Mouse (Mus musculus) myocyte (in vitro differentiated cells): ENCODE data around the gene Ube2l6. TPM values are rescaled to one million over a fixed set of nuclear protein-coding genes. Genes with fewer than 3 reads are reported as not detected.

Experiments
- H3K27me3 ChIP-seq: one replicate; pipeline ENCODE4 v1.6.1; 2011; ENCODE audit not compliant: control insufficient read depth, insufficient read depth, insufficient read length
- H3K36me3 ChIP-seq: one replicate; pipeline ENCODE4 v1.6.1; 2011; ENCODE audit not compliant: control insufficient read depth, insufficient read depth
- H3K4me2 ChIP-seq: one replicate; pipeline ENCODE4 v1.6.1; 2011; ENCODE audit warnings: low read depth, control low read depth
- H3K4me3 ChIP-seq: one replicate; pipeline ENCODE4 v1.5.1; 2011; ENCODE audit warnings: mild to moderate bottlenecking, control low read depth, moderate library complexity
- H3K79me2 ChIP-seq: one replicate; pipeline ENCODE4 v1.6.1; 2011; ENCODE audit not compliant: control insufficient read depth, insufficient read depth
- H3ac ChIP-seq: one replicate; pipeline ENCODE4 v1.6.1; 2011; ENCODE audit not compliant: control insufficient read depth, insufficient read length
- CEBPB ChIP-seq: IDR thresholded peaks from 2 replicates; pipeline ENCODE4 v1.6.1; 2011; ENCODE audit warnings: mild to moderate bottlenecking, moderate library complexity; ENCODE audit not compliant: poor library complexity, insufficient read depth, severe bottlenecking
- E2F4 ChIP-seq: IDR thresholded peaks from one replicate; pipeline ENCODE4 v1.6.1; 2011; ENCODE audit warnings: mild to moderate bottlenecking, control low read depth, moderate library complexity; ENCODE audit not compliant: insufficient read depth
- MAX ChIP-seq: IDR thresholded peaks from one replicate; pipeline ENCODE4 v1.6.1; 2011; ENCODE audit warnings: low read depth, mild to moderate bottlenecking, control low read depth
- MYOD1 ChIP-seq, 3 experiments: IDR thresholded peaks; one replicate each; pipeline ENCODE4 v1.6.1; 2011; ENCODE audit warnings: control low read depth in 2 of 3, low read depth in 2 of 3, mild to moderate bottlenecking in 2 of 3, moderate library complexity in 1 of 3; ENCODE audit not compliant: insufficient read length in 2 of 3, control insufficient read depth in 1 of 3
- MYOG ChIP-seq, 3 experiments: IDR thresholded peaks; one replicate each; pipeline ENCODE4 v1.6.1; 2011; ENCODE audit warnings: control low read depth in 2 of 3, low read depth in 2 of 3, mild to moderate bottlenecking in 2 of 3; ENCODE audit not compliant: insufficient read length in 2 of 3, control insufficient read depth in 1 of 3, insufficient read depth in 1 of 3
- POLR2A ChIP-seq: IDR thresholded peaks from one replicate; pipeline ENCODE4 v1.6.1; 2011; ENCODE audit warnings: low read depth, mild to moderate bottlenecking, control low read depth, moderate library complexity; ENCODE audit not compliant: insufficient read length
- POLR2AphosphoS2 ChIP-seq: IDR thresholded peaks from one replicate; pipeline ENCODE4 v1.6.1; 2011; ENCODE audit warnings: low read depth, control low read depth; ENCODE audit not compliant: insufficient read length
- REST ChIP-seq: IDR thresholded peaks from one replicate; pipeline ENCODE4 v1.6.1; 2011; ENCODE audit warnings: mild to moderate bottlenecking, control low read depth, moderate library complexity; ENCODE audit not compliant: insufficient read depth, insufficient read length
- SRF ChIP-seq: IDR thresholded peaks from one replicate; pipeline ENCODE4 v1.6.1; 2011; ENCODE audit warnings: low read depth; ENCODE audit not compliant: control insufficient read depth, insufficient read length
- TCF12 ChIP-seq: IDR thresholded peaks from one replicate; pipeline ENCODE4 v1.6.1; 2011; ENCODE audit warnings: mild to moderate bottlenecking, control low read depth; ENCODE audit not compliant: poor library complexity, insufficient read depth, severe bottlenecking
- TCF3 ChIP-seq: IDR thresholded peaks from one replicate; pipeline ENCODE4 v1.6.1; 2011; ENCODE audit warnings: low read depth, control low read depth; ENCODE audit not compliant: insufficient read length
- USF1 ChIP-seq: IDR thresholded peaks from one replicate; pipeline ENCODE4 v1.6.1; 2011; ENCODE audit warnings: low read depth, mild to moderate bottlenecking, control low read depth, moderate library complexity
- polyA plus RNA-seq: library from polyadenylated mRNA; unstranded; fragments of >200 nt; fragmentation: generic; extraction: Trizol; gene quantifications from one replicate; pipeline ENCODE4 v1.2.1, GENCODE M21; 2012; ENCODE audit warnings: missing spikeins

Ube2l6 gene
- polyA plus RNA-seq, 1 experiment, result 16.2 TPM

DNA sequence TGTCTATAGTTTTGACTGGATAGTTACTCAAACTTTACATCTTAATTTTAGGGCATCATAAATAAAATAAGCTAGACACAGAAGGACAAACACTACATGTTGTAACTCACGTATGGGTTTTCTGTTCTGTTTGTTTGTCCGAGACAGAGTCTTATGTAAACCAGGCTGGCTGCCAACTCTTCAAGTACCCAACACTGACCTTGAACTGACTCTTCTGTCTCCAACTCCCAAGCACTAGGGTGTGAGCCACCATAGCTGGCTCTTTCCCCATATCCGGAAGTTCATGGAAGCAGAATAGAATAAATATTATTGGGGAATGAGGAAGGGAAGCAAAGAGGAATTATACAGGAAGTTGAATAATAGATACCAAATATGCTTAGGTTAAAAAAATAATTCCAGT lies 6.1 kb upstream of the Ube2l6 start:
- no peak for TF ChIP-seq USF1
- TF ChIP-seq POLR2A, result no peak
- TF ChIP-seq E2F4, result no peak
- TF ChIP-seq TCF12, result no peak
- TF ChIP-seq MAX, result no peak
- no peak for TF ChIP-seq MYOD1 (IDR thresholded peaks at IDR 0.05; ENCODE audit: control insufficient read depth in 1 of 3, insufficient read length in 2 of 3, low read depth in 2 of 3)
- TF ChIP-seq SRF, result no peak
- TF ChIP-seq REST, result no peak
- TF ChIP-seq MYOG (IDR thresholded peaks at IDR 0.05; ENCODE audit: control insufficient read depth in 1 of 3, insufficient read depth in 1 of 3, insufficient read length in 2 of 3, low read depth in 2 of 3), result no peak
- TF ChIP-seq POLR2AphosphoS2, result no peak
- no peak for TF ChIP-seq TCF3
- TF ChIP-seq CEBPB, result no peak
- H3K79me2 ChIP-seq, result no peaks in the 10 kb centered on the region
- no peak overlapping the region for H3ac ChIP-seq
- no peaks in the 10 kb centered on the region for H3K36me3 ChIP-seq
- no peak overlapping the region for H3K4me2 ChIP-seq
- no peaks in the 10 kb centered on the region for H3K27me3 ChIP-seq
- no peak overlapping the region for H3K4me3 ChIP-seq

DNA sequence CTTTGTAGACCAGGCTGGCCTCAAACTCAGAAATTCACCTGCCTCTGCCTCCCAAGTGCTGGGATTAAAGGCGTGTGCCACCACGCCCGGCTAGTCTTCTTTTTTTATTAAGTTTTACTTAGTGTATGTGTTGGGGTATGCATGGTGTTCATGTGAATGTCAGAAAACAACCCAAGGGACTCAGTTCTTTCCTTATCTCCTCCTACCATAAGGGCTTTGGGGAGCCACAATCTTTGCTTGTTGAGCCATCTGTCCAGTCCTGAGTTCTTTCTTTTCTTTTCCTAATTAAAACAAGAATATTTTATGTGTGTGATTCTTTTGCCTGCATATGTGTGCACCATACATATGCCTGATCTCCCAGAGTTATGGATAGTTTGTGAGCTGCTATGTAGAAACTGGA lies 5.5 kb upstream of the Ube2l6 start:
- Histone ChIP-seq H3K27me3 (no peaks in the 10 kb centered on the region), H3K4me2 (no peak overlapping the region), H3K79me2 (no peaks in the 10 kb centered on the region), H3K36me3 (no peaks in the 10 kb centered on the region), H3ac (no peak overlapping the region), H3K4me3 (no peak overlapping the region)
- TF ChIP-seq REST (no peak), MYOG (IDR thresholded peaks at IDR 0.05; ENCODE audit: control insufficient read depth in 1 of 3, insufficient read depth in 1 of 3, insufficient read length in 2 of 3, low read depth in 2 of 3) (no peak), TCF3 (no peak), TCF12 (no peak), MAX (no peak), E2F4 (no peak), USF1 (no peak), POLR2AphosphoS2 (no peak), MYOD1 (IDR thresholded peaks at IDR 0.05; ENCODE audit: control insufficient read depth in 1 of 3, insufficient read length in 2 of 3, low read depth in 2 of 3) (no peak), POLR2A (no peak), SRF (no peak), CEBPB (no peak)

DNA sequence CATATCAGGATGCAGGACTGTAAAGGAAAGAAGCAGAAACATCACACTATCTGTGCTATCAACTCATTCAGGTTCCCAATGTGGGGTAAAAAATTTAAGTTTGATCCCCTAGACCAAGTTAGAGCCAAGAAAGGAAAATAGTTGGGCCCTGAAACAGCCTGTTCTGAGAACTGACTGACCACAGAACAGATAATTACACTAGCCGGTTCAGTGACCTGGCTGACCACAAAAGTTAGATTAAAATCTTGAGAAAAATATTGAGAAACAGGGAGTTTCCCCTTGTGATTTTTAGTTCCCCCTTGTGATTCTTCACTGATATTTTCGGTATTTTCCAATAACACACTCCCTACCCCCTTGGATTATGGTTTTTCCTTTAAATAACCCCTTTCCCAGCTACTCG lies 4.8 kb upstream of the Ube2l6 start:
- H3K27me3 ChIP-seq, result no peaks in the 10 kb centered on the region
- H3K4me3 ChIP-seq, result no peak overlapping the region
- H3ac ChIP-seq, result no peak overlapping the region
- TF ChIP-seq MYOD1 (IDR thresholded peaks at IDR 0.05; ENCODE audit: control insufficient read depth in 1 of 3, insufficient read length in 2 of 3, low read depth in 2 of 3), result no peak
- TF ChIP-seq USF1, result no peak
- no peak for TF ChIP-seq SRF
- no peak for TF ChIP-seq TCF3
- TF ChIP-seq CEBPB, result no peak
- TF ChIP-seq REST, result no peak
- no peak for TF ChIP-seq TCF12
- TF ChIP-seq MYOG (IDR thresholded peaks at IDR 0.05; ENCODE audit: control insufficient read depth in 1 of 3, insufficient read depth in 1 of 3, insufficient read length in 2 of 3, low read depth in 2 of 3), result no peak
- TF ChIP-seq POLR2A, result no peak
- no peak for TF ChIP-seq MAX
- no peak for TF ChIP-seq E2F4
- TF ChIP-seq POLR2AphosphoS2, result no peak
- H3K79me2 ChIP-seq, result no peaks in the 10 kb centered on the region
- no peaks in the 10 kb centered on the region for H3K36me3 ChIP-seq
- H3K4me2 ChIP-seq, result no peak overlapping the region

DNA sequence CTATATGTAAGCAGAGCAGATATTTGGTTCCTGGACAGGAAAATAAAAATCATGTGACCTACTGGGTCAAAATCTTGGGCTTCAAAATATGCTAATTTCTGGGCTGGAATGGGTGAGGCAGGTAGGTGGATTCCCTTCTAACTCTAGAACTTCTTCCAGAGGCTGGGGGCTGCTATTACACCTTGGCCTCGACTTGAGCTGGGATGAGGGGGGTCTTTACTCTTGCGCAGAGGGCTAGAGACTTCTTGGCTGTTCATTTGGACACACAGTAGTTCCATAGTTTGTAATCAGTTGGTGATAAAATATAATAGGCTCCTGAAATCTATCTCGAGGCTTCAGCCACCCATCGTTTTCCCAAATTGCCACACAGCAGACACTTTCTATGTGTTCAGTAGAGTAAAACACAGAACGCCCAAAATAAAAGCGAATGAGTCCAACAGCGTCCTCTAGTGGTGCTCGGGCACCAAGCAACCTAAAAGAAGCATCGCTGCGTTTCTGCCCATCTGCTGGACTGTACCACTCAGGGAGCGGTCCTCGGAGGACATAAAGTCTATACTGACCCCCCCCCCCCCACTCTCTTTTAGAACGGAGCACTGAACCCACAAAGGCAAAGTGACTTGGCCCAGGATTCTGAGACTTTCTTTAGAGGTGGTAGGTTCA lies 665 bp upstream of the Ube2l6 start:
- TF ChIP-seq TCF12 (no peak), CEBPB (no peak), TCF3 (no peak), POLR2A (no peak), POLR2AphosphoS2 (no peak), SRF (no peak), MYOD1 (IDR thresholded peaks at IDR 0.05; ENCODE audit: control insufficient read depth in 1 of 3, insufficient read length in 2 of 3, low read depth in 2 of 3) (no peak), REST (no peak), MYOG (IDR thresholded peaks at IDR 0.05; ENCODE audit: control insufficient read depth in 1 of 3, insufficient read depth in 1 of 3, insufficient read length in 2 of 3, low read depth in 2 of 3) (no peak), USF1 (no peak), E2F4 (no peak), MAX (no peak)
- H3K4me3 ChIP-seq, result peak overlapping the region; percentile 85
- no peaks in the 10 kb centered on the region for H3K27me3 ChIP-seq
- peak overlapping the region; percentile 100 for H3K4me2 ChIP-seq
- no peaks in the 10 kb centered on the region for H3K36me3 ChIP-seq
- peak overlapping the region; percentile 1 for H3ac ChIP-seq
- H3K79me2 ChIP-seq, result no peaks in the 10 kb centered on the region
